Mouse (Mus musculus): ENCODE results near the gene Myo1b. TPM values are rescaled to one million over a fixed set of nuclear protein-coding genes. Genes with fewer than 3 reads are reported as not detected.
A peak's percentile ranks its signal among the peaks of the same experiment; 100 is the strongest.

Myo1b gene
- total and polyA plus RNA-seq, 3 experiments = 0.07 TPM; not detected in 1

DNA sequence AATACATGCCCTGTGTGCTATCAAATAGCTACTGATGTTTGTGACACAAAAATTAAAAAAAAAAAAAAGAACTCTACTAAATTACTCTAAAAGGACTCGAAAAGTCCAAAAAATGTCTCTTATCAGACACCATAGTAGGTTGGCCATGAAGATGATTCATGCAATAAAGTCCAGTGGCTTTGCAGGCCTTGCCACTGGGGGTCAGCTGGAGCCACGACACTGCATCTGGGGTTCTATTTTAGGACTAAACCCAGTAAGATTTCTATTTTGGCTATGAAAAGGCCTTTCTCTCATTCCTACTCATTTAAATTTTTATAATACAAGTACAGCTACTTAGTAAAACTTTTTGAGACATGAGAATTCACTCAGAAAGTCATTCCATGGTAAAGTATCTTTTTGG is 205.0 kb downstream of the Myo1b start:
- no peak overlapping the region for H3K9ac ChIP-seq (ENCODE audit: insufficient read depth, low read depth)
- H3K79me2 ChIP-seq (replicated peaks; ENCODE audit: control insufficient read depth, extremely low read depth, insufficient read depth, poor library complexity, severe bottlenecking) = no peaks in the 10 kb centered on the region
- no peak overlapping the region for H3K27ac ChIP-seq (ENCODE audit: insufficient read depth, low read depth)
- H3K36me3 ChIP-seq (replicated peaks in 1 of 2; ENCODE audit: control insufficient read depth in 1 of 2, insufficient read depth in 1 of 2, low read length in 1 of 2) = no peaks in the 10 kb centered on the region
- dilution Hi-C loops (cut with MboI; ENCODE audit: extremely low pct_ligation_motif_present, extremely low pct_unique_long_range_greater_than_20kb, low sequenced_read_pairs) = no loop called here
- H3K27me3 ChIP-seq (replicated peaks) = no peaks in the 10 kb centered on the region
- no peak for DNase-seq (ENCODE audit: extremely low read depth)
- H3K4me2 ChIP-seq (ENCODE audit: insufficient read depth, low read depth, poor library complexity, severe bottlenecking) = no peak overlapping the region
- H3K4me1 ChIP-seq (ENCODE audit: control insufficient read depth in 1 of 2, insufficient read depth in 2 of 2) = no peaks in the 10 kb centered on the region
- no peak overlapping the region for H3K4me3 ChIP-seq (replicated peaks in 1 of 3; ENCODE audit: low read depth in 2 of 3, low read length in 2 of 3, poor library complexity in 1 of 3)
- H3K9me3 ChIP-seq (replicated peaks; ENCODE audit: low read length) = no peaks in the 10 kb centered on the region
- TF ChIP-seq KAT2A (IDR thresholded peaks at IDR 0.05; ENCODE audit: insufficient replicate concordance, low read length) (no peak), SMC3 (IDR thresholded peaks at IDR 0.05; ENCODE audit: low read depth, low read length) (peak; percentile 6; the same call in 1 of the 2 replicates), MEF2A (IDR thresholded peaks at IDR 0.05; ENCODE audit: borderline replicate concordance, low read depth, low read length) (peak; percentile 44; the same call in 1 of the 2 replicates)
- in situ Hi-C loops (cut with MboI; ENCODE audit: low pct_ligation_motif_present, low pct_unique_long_range_greater_than_20kb, low sequenced_read_pairs) = no loop called here

GRCm38 (mm10) chr1:51706106-51706505 is 209.8 kb downstream of the Myo1b start:
- dilution Hi-C loops (cut with MboI; ENCODE audit: extremely low pct_ligation_motif_present, extremely low pct_unique_long_range_greater_than_20kb, low sequenced_read_pairs) = no loop called here
- Histone ChIP-seq H3K36me3 (replicated peaks in 1 of 2; ENCODE audit: control insufficient read depth in 1 of 2, insufficient read depth in 1 of 2, low read length in 1 of 2) (no peaks in the 10 kb centered on the region), H3K27ac (ENCODE audit: insufficient read depth, low read depth) (no peak overlapping the region), H3K4me2 (ENCODE audit: insufficient read depth, low read depth, poor library complexity, severe bottlenecking) (no peak overlapping the region), H3K4me1 (ENCODE audit: control insufficient read depth in 1 of 2, insufficient read depth in 2 of 2) (no peaks in the 10 kb centered on the region), H3K27me3 (replicated peaks) (no peaks in the 10 kb centered on the region), H3K9me3 (replicated peaks; ENCODE audit: low read length) (no peaks in the 10 kb centered on the region), H3K9ac (ENCODE audit: insufficient read depth, low read depth) (no peak overlapping the region), H3K79me2 (replicated peaks; ENCODE audit: control insufficient read depth, extremely low read depth, insufficient read depth, poor library complexity, severe bottlenecking) (no peaks in the 10 kb centered on the region), H3K4me3 (replicated peaks in 1 of 3; ENCODE audit: low read depth in 2 of 3, low read length in 2 of 3, poor library complexity in 1 of 3) (no peak overlapping the region)
- TF ChIP-seq MXI1 (IDR thresholded peaks at IDR 0.05; ENCODE audit: low read depth, low read length) (no peak), MAFK (IDR thresholded peaks at IDR 0.05; ENCODE audit: insufficient replicate concordance, low read length) (no peak), TBP (conservative IDR thresholded peaks at IDR 0.05; ENCODE audit: low read depth, low read length) (no peak), POLR2AphosphoS2 (IDR thresholded peaks at IDR 0.05; ENCODE audit: low read depth, low read length) (no peak), UBTF (IDR thresholded peaks at IDR 0.05; ENCODE audit: low read depth, low read length) (no peak), PAX5 (IDR thresholded peaks at IDR 0.05; ENCODE audit: low read length) (no peak), ELF1 (IDR thresholded peaks at IDR 0.05; ENCODE audit: low read depth, low read length) (no peak)
- DNase-seq (ENCODE audit: extremely low read depth) = no peak
- in situ Hi-C loops (cut with MboI; ENCODE audit: low pct_ligation_motif_present, low pct_unique_long_range_greater_than_20kb, low sequenced_read_pairs) = no loop called here

- no peak for TF ChIP-seq POLR2AphosphoS2 (IDR thresholded peaks at IDR 0.05; ENCODE audit: low read depth, low read length)
- TF ChIP-seq HCFC1 (IDR thresholded peaks at IDR 0.05; ENCODE audit: low read depth, low read length) = no peak
- TF ChIP-seq CTCF (conservative IDR thresholded peaks at IDR 0.05 in 1 of 2, IDR thresholded peaks at IDR 0.05 in 1 of 2; ENCODE audit: low read depth in 2 of 2, low read length in 2 of 2) = no peak
- no peak for TF ChIP-seq ETS1 (conservative IDR thresholded peaks at IDR 0.05; ENCODE audit: low read depth, low read length)
- no peak for TF ChIP-seq USF1 (IDR thresholded peaks at IDR 0.05; ENCODE audit: low read depth, low read length)
- no peaks in the 10 kb centered on the region for H3K9me3 ChIP-seq (replicated peaks; ENCODE audit: low read length)
- no peaks in the 10 kb centered on the region for H3K4me1 ChIP-seq (ENCODE audit: control insufficient read depth in 1 of 2, insufficient read depth in 2 of 2)
- dilution Hi-C loops (cut with MboI; ENCODE audit: extremely low pct_ligation_motif_present, extremely low pct_unique_long_range_greater_than_20kb, low sequenced_read_pairs) (no loop called here), in situ Hi-C loops (cut with MboI; ENCODE audit: low pct_ligation_motif_present, low pct_unique_long_range_greater_than_20kb, low sequenced_read_pairs) (no loop called here)
- H3K27ac ChIP-seq (ENCODE audit: insufficient read depth, low read depth) = no peak overlapping the region
- no peak overlapping the region for H3K9ac ChIP-seq (ENCODE audit: insufficient read depth, low read depth)
- no peak for DNase-seq (ENCODE audit: extremely low read depth)
- no peaks in the 10 kb centered on the region for H3K36me3 ChIP-seq (replicated peaks in 1 of 2; ENCODE audit: control insufficient read depth in 1 of 2, insufficient read depth in 1 of 2, low read length in 1 of 2)
- H3K79me2 ChIP-seq (replicated peaks; ENCODE audit: control insufficient read depth, extremely low read depth, insufficient read depth, poor library complexity, severe bottlenecking) = no peaks in the 10 kb centered on the region
- H3K4me3 ChIP-seq (replicated peaks in 1 of 3; ENCODE audit: low read depth in 2 of 3, low read length in 2 of 3, poor library complexity in 1 of 3) = no peak overlapping the region
- no peak overlapping the region for H3K4me2 ChIP-seq (ENCODE audit: insufficient read depth, low read depth, poor library complexity, severe bottlenecking)
- no peaks in the 10 kb centered on the region for H3K27me3 ChIP-seq (replicated peaks)
Observed at GRCm38 (mm10) chr1:51704610-51705009, 211.3 kb downstream of the Myo1b start.

Other genes with a start within 250 kb of the Myo1b start
- gene Stat4, start 71.1 kb upstream of the Myo1b start, total RNA-seq (2012; rRNA removed) = 9.1 and 17.5 TPM in 2 replicates
- 12.2 and 16.7 TPM in 2 replicates for gene Stat4, start 71.1 kb upstream of the Myo1b start, total RNA-seq (2014; rRNA removed)
- gene Stat4, start 71.1 kb upstream of the Myo1b start, polyA plus RNA-seq (2012; ENCODE audit: insufficient read length, low read depth) = 10.6 and 11.4 TPM in 2 replicates
- 119 and 143 TPM in 2 replicates for gene Stat1, start 203.4 kb upstream of the Myo1b start, total RNA-seq (2012; rRNA removed)
- 179 and 190 TPM in 2 replicates for gene Stat1, start 203.4 kb upstream of the Myo1b start, total RNA-seq (2014; rRNA removed)
- gene Stat1, start 203.4 kb upstream of the Myo1b start, polyA plus RNA-seq (2012; ENCODE audit: insufficient read length, low read depth) = 94.6 and 101 TPM in 2 replicates

All from CH12.LX (cell line).